Mouse (Mus musculus) cerebellum, adult 2 months (tissue): ENCODE data around the gene Kctd2.

Experiments
- CTCF ChIP-seq: fragments of 200-500 bp; IDR thresholded peaks from 2 replicates; pipeline ENCODE4 v1.5.1; 2011; ENCODE audit warnings: low read depth, mild to moderate bottlenecking, control low read depth, low read length, moderate library complexity, borderline replicate concordance; ENCODE audit not compliant: insufficient read depth
- POLR2A ChIP-seq: fragments of 200-500 bp; IDR thresholded peaks from 2 replicates; pipeline ENCODE4 v1.6.1; 2011; ENCODE audit warnings: low read length, control low read depth, borderline replicate concordance; ENCODE audit not compliant: insufficient read depth

DNA sequence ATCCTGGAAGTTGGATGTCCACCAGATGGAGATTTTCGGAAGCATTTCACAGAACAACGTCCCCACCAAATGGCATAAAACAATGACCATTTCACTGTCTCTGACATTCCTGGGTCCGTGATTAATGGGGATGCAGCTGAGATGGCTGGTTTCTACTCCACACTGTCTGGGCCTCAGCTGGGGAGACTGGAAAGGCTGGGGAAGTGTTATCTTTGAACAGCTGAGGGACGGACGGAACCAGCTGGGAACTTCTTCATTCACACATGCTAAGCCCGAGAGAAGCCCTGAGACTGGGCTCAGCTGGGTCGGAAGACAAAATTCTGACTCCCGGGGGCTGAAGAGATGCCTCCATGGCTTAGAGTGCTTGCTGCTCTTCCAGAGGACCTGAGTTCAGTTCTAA, 48.6 kb upstream of the Kctd2 start:
- TF ChIP-seq CTCF, result no peak
- no peak for TF ChIP-seq POLR2A
